Mouse (Mus musculus) liver, postnatal 0 days (tissue): ENCODE results near the gene Cux1.

ENCODE experiments used
- CTCF ChIP-seq: sonication (generic); IDR thresholded peaks from 2 replicates; pipeline ENCODE4 v1.5.1; 2016; ENCODE audit warnings: antibody characterized with exemption, low read depth
- EP300 ChIP-seq: IDR thresholded peaks from 2 replicates; pipeline ENCODE4 v1.6.1; 2016; ENCODE audit warnings: antibody characterized with exemption, low read depth, mild to moderate bottlenecking

DNA sequence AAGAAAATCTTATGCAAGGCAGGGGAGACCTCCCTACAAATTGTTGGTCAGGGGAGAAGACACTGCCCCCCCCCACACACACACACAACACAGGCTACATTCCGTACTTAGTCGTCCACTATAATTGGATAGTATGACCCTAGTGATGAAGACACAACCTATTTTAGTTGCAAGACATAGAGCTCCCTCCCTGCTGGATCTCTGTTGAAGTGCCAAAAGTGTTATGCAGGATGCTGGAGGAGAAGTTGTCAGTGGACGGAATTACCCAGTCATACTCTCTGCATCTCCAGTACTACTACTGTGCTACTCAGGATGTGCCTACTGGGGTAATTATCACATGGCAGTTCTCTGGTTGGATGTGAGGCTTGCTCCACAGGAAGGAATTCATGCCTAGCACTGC, 168.6 kb downstream of the Cux1 start:
- no peak for TF ChIP-seq CTCF
- TF ChIP-seq EP300, result no peak
